Mouse (Mus musculus) forebrain, embryonic 13.5 days (tissue): ENCODE results near the gene Aaed1. TPM values are rescaled to one million over a fixed set of nuclear protein-coding genes. Genes with fewer than 3 reads are reported as not detected.

Experiments
- ATAC-seq: fragments of 200-750 bp; cut with Nextera tagmentation; 2 replicates; pipeline ENCODE4 v1.8.0; 2017
- H3K27ac ChIP-seq: fragments of 300-500 bp; sonication (generic); 2 replicates; pipeline ENCODE4 v1.5.1; 2015; ENCODE audit warnings: inconsistent platforms, mild to moderate bottlenecking, moderate library complexity
- H3K27me3 ChIP-seq: fragments of 300-500 bp; sonication (generic); 2 replicates; pipeline ENCODE4 v1.6.1; 2015; ENCODE audit warnings: mild to moderate bottlenecking, inconsistent platforms
- H3K36me3 ChIP-seq: fragments of 300-500 bp; sonication (generic); 2 replicates; pipeline ENCODE4 v1.6.1; 2015; ENCODE audit warnings: mild to moderate bottlenecking, inconsistent platforms; ENCODE audit not compliant: poor library complexity, severe bottlenecking
- H3K4me1 ChIP-seq: fragments of 300-500 bp; sonication (generic); 2 replicates; pipeline ENCODE4 v1.6.1; 2015; ENCODE audit warnings: inconsistent platforms
- H3K4me2 ChIP-seq: fragments of 300-500 bp; sonication (generic); 2 replicates; pipeline ENCODE4 v1.6.1; 2015; ENCODE audit warnings: inconsistent platforms, mild to moderate bottlenecking, moderate library complexity
- H3K4me3 ChIP-seq: fragments of 300-500 bp; sonication (generic); 2 replicates; pipeline ENCODE4 v1.5.1; 2015; ENCODE audit warnings: mild to moderate bottlenecking, inconsistent platforms
- H3K9ac ChIP-seq: fragments of 300-500 bp; sonication (generic); 2 replicates; pipeline ENCODE4 v1.6.1; 2015; ENCODE audit warnings: mild to moderate bottlenecking, inconsistent platforms
- H3K9me3 ChIP-seq: fragments of 300-500 bp; sonication (generic); replicated peaks from 2 replicates; pipeline ENCODE4 v1.6.1; 2016; ENCODE audit warnings: inconsistent platforms
- WGBS: fragments of 180-500 bp; shearing (Covaris S2); methylation state at CpG from one replicate; pipeline ENCODE4 v1.1.7; 2015; 5-methylcytosine and 5-hydroxymethylcytosine counted together
- polyA plus RNA-seq: library from polyadenylated mRNA; unstranded; fragments of >200 nt; fragmentation: Nextera tagmentation; extraction: Ambion mirVana; gene quantifications from 2 replicates; pipeline ENCODE4 v1.2.1, GENCODE M21; 2015

The Aaed1 gene
- polyA plus RNA-seq, 1 experiment from 2014 or later = 12.3 TPM

GRCm38 (mm10) chr13:64244685-64245261 lies 67.7 kb downstream of the Aaed1 start:
- H3K9ac ChIP-seq = no peak overlapping the region

GRCm38 (mm10) chr13:64242721-64243120 lies 69.8 kb downstream of the Aaed1 start:
- Histone ChIP-seq H3K36me3 (no peaks in the 10 kb centered on the region), H3K27ac (no peak overlapping the region), H3K4me2 (no peak overlapping the region)

More at GRCm38 (mm10) chr13:64244685-64245261, 67.7 kb downstream of the Aaed1 start:
- Histone ChIP-seq H3K4me3 (no peak overlapping the region), H3K36me3 (no peaks in the 10 kb centered on the region), H3K27ac (no peak overlapping the region), H3K27me3 (no peaks in the 10 kb centered on the region; the same call in 1 of the 2 replicates), H3K4me2 (no peak overlapping the region), H3K9me3 (no peaks in the 10 kb centered on the region), H3K4me1 (peaks cover 9% of the 10 kb centered on the region)
- WGBS = 87% methylated on average over 4 of the region's 4 CpGs
- ATAC-seq = no peak

DNA sequence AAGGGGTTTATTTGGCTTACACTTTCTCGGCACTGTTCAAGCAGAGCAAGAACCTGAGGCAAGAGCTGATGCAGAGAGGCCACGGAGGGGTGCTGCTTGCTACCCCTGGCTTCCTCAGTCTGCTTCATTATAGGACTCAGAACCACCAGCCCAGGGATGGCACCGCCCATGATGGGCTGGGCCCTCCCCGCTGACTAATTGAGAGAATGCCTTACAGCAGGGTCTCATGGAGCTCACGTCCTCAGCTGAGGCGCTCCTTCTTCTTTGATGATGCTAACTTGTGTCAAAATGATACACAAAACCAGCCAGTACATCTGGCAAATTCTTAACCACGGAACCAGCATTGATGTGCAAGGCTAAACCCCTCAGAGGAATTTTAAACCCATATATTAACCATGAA lies 71.9 kb downstream of the Aaed1 start:
- no peak for ATAC-seq
- Histone ChIP-seq H3K4me2 (no peak overlapping the region), H3K36me3 (no peaks in the 10 kb centered on the region), H3K27ac (no peak overlapping the region), H3K9ac (no peak overlapping the region), H3K4me1 (no peaks in the 10 kb centered on the region), H3K27me3 (no peaks in the 10 kb centered on the region), H3K4me3 (no peak overlapping the region), H3K9me3 (no peaks in the 10 kb centered on the region)
- WGBS = 77% methylated on average over 7 of the region's 7 CpGs

More at GRCm38 (mm10) chr13:64242721-64243120, 69.8 kb downstream of the Aaed1 start:
- Histone ChIP-seq H3K9ac (no peak overlapping the region), H3K4me3 (no peak overlapping the region), H3K4me1 (no peaks in the 10 kb centered on the region), H3K9me3 (no peaks in the 10 kb centered on the region), H3K27me3 (no peaks in the 10 kb centered on the region)
- ATAC-seq = no peak

DNA sequence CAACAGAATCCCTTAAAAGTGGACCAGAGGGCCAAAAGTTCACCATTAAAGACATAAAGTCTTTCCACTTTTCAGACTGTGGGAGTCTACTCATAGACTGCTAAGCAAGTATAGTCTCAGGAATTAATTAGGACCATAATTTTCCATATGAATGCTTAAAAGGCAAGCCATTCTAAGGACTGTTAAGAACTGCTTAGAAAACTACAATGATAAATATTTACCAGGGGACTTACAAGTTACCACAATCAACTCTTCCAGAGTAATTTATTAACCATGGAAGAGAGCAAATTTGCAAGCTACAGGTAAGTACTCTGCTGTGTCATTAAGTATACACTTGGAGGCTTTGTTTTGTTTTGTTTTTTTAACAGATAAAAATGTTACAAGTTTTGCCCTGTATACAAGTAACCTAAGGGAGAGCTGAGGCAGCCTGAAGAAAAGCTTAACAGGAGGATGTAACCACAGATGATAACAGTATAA lies 74.8 kb downstream of the Aaed1 start:
- Histone ChIP-seq H3K36me3 (no peaks in the 10 kb centered on the region), H3K4me2 (no peak overlapping the region), H3K4me1 (no peaks in the 10 kb centered on the region), H3K27me3 (no peaks in the 10 kb centered on the region), H3K9me3 (no peaks in the 10 kb centered on the region), H3K4me3 (no peak overlapping the region), H3K9ac (no peak overlapping the region), H3K27ac (no peak overlapping the region)
- ATAC-seq = no peak

- 80% methylated on average over 4 of the region's 4 CpGs for WGBS
- no peaks in the 10 kb centered on the region for H3K9me3 ChIP-seq
- ATAC-seq = no peak
- H3K36me3 ChIP-seq = no peaks in the 10 kb centered on the region
- no peak overlapping the region for H3K4me2 ChIP-seq
- H3K4me3 ChIP-seq = no peak overlapping the region
- no peak overlapping the region for H3K27ac ChIP-seq
- no peaks in the 10 kb centered on the region for H3K27me3 ChIP-seq
- no peaks in the 10 kb centered on the region for H3K4me1 ChIP-seq
- no peak overlapping the region for H3K9ac ChIP-seq
Observed at GRCm38 (mm10) chr13:64237000-64237680, 75.4 kb downstream of the Aaed1 start.

DNA sequence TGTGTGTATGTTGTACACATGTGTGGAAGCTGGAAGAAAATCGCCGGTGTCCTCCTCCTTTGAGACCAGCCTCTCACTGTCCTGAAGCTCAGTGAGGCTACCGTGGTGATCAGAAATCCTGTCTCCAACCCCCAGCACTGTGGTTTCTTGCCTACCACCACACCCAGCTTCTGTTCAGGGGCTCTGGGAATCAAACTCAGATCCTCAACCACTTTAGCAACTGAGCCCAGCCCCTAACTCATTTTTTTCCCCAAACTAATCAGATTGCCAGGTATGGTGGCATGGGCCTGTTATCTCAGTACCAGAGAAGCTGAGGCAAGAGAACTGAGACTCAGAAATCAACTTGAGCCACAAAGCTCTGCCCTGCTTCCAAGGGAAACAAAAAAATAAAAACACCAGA lies 76.7 kb downstream of the Aaed1 start:
- no peak for ATAC-seq
- H3K27me3 ChIP-seq = no peaks in the 10 kb centered on the region
- WGBS = 89% methylated on average over 3 of the region's 3 CpGs

GRCm38 (mm10) chr13:64235062-64235715 lies 77.3 kb downstream of the Aaed1 start:
- no peaks in the 10 kb centered on the region for H3K9me3 ChIP-seq
- no peak for ATAC-seq
- H3K9ac ChIP-seq = no peak overlapping the region
- no peaks in the 10 kb centered on the region for H3K36me3 ChIP-seq
- H3K27me3 ChIP-seq = no peaks in the 10 kb centered on the region
- no peak overlapping the region for H3K4me3 ChIP-seq
- WGBS = 79% methylated on average over 4 of the region's 4 CpGs
- no peak overlapping the region for H3K4me2 ChIP-seq
- no peak overlapping the region for H3K27ac ChIP-seq
- no peaks in the 10 kb centered on the region for H3K4me1 ChIP-seq

More for the DNA sequence above, 76.7 kb downstream of the Aaed1 start:
- no peaks in the 10 kb centered on the region for H3K9me3 ChIP-seq
- no peak overlapping the region for H3K27ac ChIP-seq
- no peak overlapping the region for H3K9ac ChIP-seq
- no peak overlapping the region for H3K4me2 ChIP-seq
- H3K4me3 ChIP-seq = no peak overlapping the region
- H3K36me3 ChIP-seq = no peaks in the 10 kb centered on the region
- no peaks in the 10 kb centered on the region for H3K4me1 ChIP-seq

DNA sequence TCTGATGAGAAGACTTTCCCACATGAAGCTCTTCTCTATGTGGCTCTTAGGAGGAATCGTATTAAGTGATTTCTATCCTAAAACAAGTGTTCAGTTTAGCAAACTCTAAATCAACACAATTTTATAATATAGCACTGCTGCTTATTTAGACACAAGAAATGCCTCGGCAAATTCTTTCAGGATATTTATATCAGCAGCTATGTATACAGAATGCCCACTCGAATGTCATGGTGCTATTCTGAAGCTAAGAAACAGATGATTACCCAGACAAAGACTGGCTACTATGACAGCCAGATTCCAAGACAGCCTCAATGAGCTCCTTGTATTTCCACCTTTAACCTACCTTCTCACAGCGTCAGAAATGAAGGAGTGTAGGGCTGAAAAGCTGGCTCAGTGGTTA lies 79.4 kb downstream of the Aaed1 start:
- H3K4me2 ChIP-seq = no peak overlapping the region
- no peaks in the 10 kb centered on the region for H3K4me1 ChIP-seq
- no peak for ATAC-seq
- WGBS = 81% methylated on average over 4 of the region's 4 CpGs
- H3K36me3 ChIP-seq = no peaks in the 10 kb centered on the region
- no peak overlapping the region for H3K9ac ChIP-seq
- no peaks in the 10 kb centered on the region for H3K9me3 ChIP-seq
- H3K27ac ChIP-seq = no peak overlapping the region
- H3K4me3 ChIP-seq = no peak overlapping the region
- no peaks in the 10 kb centered on the region for H3K27me3 ChIP-seq

DNA sequence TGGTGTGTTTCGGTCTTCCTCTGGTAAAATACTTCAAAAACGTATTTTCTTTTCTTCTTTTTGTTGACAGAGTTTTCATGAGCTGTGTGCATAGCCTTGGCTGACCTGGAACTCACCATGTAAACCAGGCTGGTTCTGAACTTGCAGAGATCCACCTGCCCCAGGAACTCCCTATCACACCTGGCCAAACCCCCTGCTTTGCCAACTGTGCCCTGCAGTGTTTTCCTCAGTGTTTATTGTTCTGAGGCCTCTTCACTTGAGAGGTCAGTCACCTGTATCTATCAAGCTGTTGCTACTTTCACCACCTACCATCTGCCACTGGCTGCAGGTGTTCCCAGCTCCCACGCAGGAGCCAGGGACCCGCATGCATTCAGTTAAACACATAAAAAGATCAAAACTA lies 85.8 kb downstream of the Aaed1 start:
- H3K27ac ChIP-seq = no peak overlapping the region
- no peaks in the 10 kb centered on the region for H3K4me1 ChIP-seq
- WGBS = 95% methylated on average over 4 of the region's 4 CpGs
- H3K4me3 ChIP-seq = no peak overlapping the region
- no peak overlapping the region for H3K9ac ChIP-seq
- no peak overlapping the region for H3K4me2 ChIP-seq
- no peak for ATAC-seq
- no peaks in the 10 kb centered on the region for H3K9me3 ChIP-seq
- no peaks in the 10 kb centered on the region for H3K36me3 ChIP-seq
- no peaks in the 10 kb centered on the region for H3K27me3 ChIP-seq

- no peaks in the 10 kb centered on the region for H3K9me3 ChIP-seq
- no peak for ATAC-seq
- H3K36me3 ChIP-seq = no peaks in the 10 kb centered on the region
- H3K4me1 ChIP-seq = no peaks in the 10 kb centered on the region
- no peak overlapping the region for H3K4me3 ChIP-seq
- no peaks in the 10 kb centered on the region for H3K27me3 ChIP-seq
- no peak overlapping the region for H3K4me2 ChIP-seq
- H3K27ac ChIP-seq = no peak overlapping the region
- WGBS = 92% methylated on average over 3 of the region's 3 CpGs
- no peak overlapping the region for H3K9ac ChIP-seq
Observed at GRCm38 (mm10) chr13:64225738-64226137, 86.8 kb downstream of the Aaed1 start.
